Mouse (Mus musculus) cerebellum, adult (tissue): Measurements from ENCODE around the gene Upp2.

Experiments
- ATAC-seq: cut with Nextera tagmentation; 2 replicates; pipeline ENCODE4 v1.9.2; 2017; ENCODE audit warnings: mild to moderate bottlenecking, moderate library complexity, mixed read lengths; ENCODE audit not compliant: insufficient number of reproducible peaks, low FRiP score, low TSS enrichment

Gene Upp2

DNA sequence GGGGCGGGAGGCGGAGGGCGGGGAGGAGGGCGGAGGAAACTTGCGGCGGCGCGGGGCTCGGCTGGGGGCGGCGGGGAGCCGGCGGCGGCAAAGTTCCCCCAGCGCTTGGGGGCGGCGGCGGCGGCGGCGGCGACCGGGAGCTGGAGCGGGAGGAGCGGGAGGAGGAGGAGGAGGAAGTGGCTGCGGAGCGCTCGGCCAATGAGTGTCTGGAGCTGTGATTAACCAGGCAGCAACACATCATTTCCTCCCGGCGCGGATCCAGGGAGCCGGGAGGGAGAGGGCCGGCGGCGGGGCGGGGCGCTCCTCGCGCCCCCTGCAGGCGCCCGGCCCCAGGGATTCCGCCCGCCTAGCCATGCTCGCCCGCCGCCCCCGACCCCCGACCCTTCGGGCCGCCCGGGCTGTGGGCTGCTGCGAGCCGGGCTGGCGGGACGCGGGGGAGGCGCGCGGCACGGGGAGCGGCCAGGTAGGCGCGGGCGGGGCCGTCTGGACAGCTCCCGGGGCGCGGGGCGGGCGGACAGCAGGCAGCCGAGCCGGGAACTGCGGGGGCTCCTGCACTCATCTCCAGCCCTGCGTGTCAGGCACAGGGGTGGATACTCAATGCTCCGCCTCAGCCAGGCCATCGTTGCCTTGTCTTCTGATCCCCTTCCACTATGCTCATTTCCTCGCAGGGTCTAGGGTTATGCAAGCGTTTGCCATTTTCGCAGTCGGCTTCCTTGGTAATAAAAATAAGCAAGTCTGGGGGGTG lies at the start of gene Upp2, which contains the start of gene Acvr1:
Gene Upp2, plus strand, starts transcription at position 233 of the 745 bp plus-strand sequence.
Gene Acvr1, minus strand, starts transcription at position 92 of the 745 bp plus-strand sequence.
- ATAC-seq, result peak; percentile 89

DNA sequence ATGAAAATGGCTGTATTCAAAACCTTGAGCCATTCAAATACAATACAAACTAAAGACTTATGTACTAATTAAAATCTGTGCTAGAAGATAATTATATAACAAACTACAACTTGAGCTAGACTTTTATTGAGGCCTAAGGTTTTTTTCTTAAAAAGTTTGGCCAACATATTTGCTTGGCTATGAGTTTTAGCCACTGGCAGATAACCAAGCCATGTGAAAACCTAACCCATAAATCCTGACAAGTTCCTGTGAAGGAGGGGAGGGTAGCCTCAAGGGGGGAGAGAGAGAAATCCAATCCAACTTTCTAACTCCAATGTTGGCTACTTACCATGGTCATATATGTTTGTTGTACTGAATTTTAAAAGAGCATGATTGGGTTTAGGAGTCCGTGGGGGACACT lies 48.6 kb upstream of the Upp2 start:
- no peak for ATAC-seq

GRCm38 (mm10) chr2:58520727-58521126 lies 46.4 kb upstream of the Upp2 start:
- ATAC-seq, result no peak

GRCm38 (mm10) chr2:58521621-58522020 lies 45.5 kb upstream of the Upp2 start:
- ATAC-seq, result no peak

DNA sequence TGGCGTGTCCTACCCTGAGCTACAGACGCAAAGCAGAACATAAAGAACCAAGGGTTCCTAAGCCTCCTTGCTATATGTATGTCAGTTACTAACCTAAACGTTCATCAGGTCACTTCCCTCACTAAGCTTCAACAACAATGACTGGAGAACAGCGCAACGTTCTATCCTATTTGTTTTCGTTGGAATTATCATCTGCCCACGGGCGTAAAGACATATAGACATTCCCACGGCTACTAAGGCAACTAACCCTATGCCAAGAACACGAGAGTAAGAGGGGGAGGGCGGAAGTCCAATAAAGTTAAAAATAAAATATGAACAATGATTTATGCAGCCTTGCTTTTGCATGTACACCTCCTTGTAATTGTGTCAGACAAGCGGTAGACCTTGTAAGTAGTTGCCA lies 44.0 kb upstream of the Upp2 start:
- ATAC-seq, result no peak

- no peak for ATAC-seq
Observed at GRCm38 (mm10) chr2:58523894-58524293, 43.2 kb upstream of the Upp2 start.

GRCm38 (mm10) chr2:58524356-58524755 lies 42.7 kb upstream of the Upp2 start:
- no peak for ATAC-seq

DNA sequence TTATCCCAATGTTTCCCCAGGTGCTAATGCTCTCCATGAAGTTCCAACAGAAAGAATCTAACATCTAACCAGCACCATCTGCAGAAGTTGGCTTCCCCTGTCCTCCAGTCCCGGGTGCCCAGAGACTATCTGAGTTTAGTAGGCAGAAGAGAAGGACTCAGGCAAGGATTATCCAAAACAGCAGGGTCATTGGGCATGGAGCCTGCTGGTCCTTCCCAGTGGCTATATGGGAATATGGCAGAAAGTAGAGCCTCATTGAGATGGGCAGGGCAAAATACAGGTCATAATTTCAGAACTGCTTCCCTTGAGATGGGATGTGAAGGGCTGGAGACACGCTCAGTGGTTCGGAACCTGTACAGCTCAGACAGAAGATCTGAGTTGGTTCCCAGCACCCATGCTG lies 39.3 kb upstream of the Upp2 start:
- no peak for ATAC-seq

- no peak for ATAC-seq
Observed at GRCm38 (mm10) chr2:58529384-58529783, 37.7 kb upstream of the Upp2 start.

DNA sequence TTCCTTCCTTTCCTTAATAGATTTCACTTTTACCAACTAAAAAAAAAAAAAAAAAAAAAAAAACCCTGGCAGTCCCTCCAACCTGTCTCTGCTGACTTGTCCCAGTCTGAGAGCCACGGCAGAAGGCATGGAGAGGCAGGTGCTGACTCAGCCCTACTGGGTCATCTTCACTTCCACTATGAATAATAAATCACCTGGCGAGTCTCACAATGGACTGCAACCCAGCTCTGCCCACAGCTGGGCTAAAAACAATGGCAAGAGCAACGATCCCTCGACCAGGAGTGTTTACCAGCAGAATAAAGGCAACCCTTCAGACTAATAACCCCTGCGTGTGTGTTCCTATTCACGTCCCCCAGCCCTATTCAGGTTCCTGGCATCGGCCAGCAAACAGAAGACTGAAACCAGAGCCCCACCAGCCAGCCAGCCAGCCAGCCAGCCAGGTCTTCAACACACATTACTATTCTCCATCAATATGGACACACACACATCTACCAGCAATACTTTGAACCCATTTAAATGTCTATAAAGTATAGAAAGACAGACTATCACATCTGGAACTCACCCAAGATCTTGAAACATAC lies 37.1 kb upstream of the Upp2 start:
- no peak for ATAC-seq

DNA sequence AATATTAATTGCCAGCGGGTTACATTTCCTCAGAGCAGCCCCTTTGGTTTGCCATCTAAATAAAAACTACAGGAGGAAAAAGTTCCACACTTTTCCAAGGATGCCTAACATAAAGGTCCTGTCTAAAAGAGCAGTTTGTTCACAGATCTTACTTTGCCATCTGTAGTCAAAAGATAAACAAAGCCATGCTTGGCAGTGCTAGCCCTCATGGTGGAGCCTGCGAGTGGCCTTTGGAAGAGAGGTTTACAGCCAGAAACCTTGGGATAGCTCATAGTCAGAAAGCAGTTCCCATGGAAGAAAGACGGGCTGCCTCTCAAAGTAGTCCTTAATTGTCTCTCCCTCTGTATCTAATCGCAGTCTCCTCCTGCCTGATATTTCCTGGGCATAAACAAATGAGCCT lies 36.6 kb upstream of the Upp2 start:
- ATAC-seq, result no peak

DNA sequence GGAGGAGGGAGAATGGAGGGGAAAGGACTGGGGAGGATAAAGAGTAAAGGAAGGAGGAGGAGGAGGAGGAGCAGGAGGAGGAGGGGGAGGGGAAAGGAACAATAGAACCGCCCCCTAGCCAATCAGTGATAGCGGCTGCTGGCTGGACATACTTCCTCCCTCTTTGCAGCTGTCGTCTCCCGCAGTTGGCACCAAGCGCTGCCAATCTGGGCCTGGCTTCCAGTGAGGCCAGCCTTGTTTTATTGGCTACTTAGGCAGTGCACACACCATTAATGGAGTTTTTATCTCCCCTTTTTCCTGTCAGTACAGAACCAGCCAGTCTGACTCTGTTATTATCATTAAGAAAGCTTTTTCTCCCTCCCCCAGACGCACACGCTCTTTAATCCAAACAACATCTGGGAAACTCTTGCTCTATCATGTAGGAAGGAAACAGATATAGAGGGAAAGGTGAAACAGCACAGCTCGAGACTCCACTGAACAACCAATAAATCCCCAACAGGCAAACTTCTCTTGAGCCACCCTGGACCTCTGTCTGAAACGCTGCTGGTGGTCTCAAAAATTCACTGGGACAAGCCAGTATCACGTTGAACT lies 34.7 kb upstream of the Upp2 start:
- ATAC-seq, result no peak

- peak; percentile 67 for ATAC-seq
Observed at GRCm38 (mm10) chr2:58533521-58534001, 33.5 kb upstream of the Upp2 start.

DNA sequence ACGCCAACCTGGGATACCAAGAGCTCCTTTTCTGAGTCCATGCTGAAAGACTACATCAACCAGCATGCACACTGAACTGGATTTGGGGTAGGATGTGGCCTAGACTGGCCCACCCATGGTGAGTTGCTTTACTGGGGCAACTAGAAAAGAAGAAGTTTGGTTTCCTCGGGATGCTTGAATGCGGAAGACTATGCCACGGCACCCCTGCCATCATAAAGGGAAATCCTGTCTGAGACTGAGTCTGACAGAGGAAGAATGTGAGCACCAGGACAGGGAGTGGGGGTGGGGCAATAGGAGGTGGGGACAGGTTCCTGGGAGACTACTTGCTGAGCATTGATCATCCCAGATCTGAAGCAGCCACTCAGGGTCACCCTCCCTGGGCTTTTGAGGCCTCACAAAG lies 32.7 kb upstream of the Upp2 start:
- ATAC-seq, result no peak

DNA sequence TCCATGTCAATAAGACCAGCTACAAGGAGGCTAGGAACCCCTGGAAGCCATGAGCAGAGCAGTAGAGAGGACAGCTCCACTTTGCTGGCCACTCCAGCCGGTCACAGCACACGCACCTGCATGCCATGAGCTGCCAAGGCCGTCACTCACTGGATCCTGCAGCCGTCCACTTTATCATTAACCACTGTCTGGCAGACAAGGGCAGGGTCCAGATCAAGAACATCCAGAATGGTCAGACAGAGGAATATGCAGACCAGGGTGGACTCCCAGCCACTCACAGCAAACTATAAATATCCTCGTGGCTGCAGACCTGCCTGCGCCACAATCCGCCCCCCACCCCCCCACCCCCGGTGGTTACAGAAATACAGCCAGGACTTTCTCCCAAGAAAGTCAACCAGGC lies 31.9 kb upstream of the Upp2 start:
- ATAC-seq, result no peak

- no peak for ATAC-seq
Observed at GRCm38 (mm10) chr2:58536796-58537195, 30.3 kb upstream of the Upp2 start.

- ATAC-seq, result no peak
Observed at GRCm38 (mm10) chr2:58538196-58538595, 28.9 kb upstream of the Upp2 start.

DNA sequence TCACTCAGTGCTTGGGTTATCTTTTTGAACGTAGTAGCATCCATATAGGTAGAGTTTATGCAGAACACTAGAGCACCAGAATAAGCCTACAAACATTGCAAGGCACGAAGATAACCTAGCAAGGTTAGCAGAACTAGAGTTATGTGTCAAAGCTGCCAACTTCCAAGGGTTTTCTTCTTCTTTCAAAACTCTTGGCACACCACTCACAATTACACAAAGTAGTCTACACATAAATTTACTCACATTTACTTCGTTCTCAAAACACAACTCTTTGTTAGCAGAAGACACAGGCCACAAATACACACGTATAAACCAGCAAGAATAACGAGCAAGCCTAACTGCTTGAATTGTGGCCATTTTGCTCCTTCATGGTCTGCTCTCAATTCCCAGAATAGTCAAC lies 23.8 kb upstream of the Upp2 start:
- ATAC-seq, result no peak

DNA sequence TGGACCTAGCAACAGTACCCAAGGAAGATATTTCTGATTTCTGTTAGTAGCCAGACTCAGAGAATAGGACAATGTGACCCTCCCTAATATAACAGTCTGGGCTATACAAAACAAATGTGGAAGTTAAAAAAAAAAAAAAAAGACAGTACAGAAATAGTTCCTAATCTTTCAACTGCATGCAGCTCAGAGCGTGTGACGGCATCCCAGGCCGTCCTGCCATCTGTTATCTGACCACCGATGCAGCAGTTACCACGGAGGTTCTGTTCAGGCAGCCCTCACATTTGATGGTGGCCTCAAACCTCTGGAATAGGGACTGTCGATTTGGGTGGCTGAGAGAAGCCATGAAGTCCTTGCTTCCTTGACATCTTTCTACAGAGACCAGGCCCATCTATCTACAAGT lies 22.7 kb upstream of the Upp2 start:
- no peak for ATAC-seq

GRCm38 (mm10) chr2:58546264-58546663 lies 20.8 kb upstream of the Upp2 start:
- ATAC-seq, result no peak

DNA sequence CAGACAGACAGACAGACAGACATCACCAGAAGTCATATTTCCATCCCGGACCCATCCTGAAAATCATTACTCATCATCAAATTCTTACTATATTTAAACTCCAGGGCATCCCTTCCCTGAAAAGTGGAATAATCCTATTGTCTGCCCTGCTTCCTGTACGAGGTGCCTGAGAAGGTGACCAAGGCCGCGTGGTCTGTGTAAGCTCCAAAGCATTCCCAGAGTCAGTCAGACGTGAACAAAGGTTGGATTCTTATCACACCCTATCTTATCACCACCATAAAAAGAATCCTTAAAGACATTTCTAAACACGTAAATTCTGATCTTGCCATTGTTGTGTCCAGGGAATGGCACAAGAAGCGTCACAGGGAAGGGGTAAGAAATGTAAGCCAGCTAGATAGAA lies 18.2 kb upstream of the Upp2 start:
- no peak for ATAC-seq

GRCm38 (mm10) chr2:58549960-58550359 lies 17.1 kb upstream of the Upp2 start:
- ATAC-seq, result no peak
